Mouse (Mus musculus) kidney, adult 18-20 months (tissue): ENCODE data around the gene Ms4a5.
"Not testable (repeated sequence)": the region's sequence is repeated elsewhere in the genome, so short reads cannot be mapped to it uniquely, and the experiment has no call there.

Experiments used
- DNase-seq: peaks from one replicate; pipeline ENCODE4 v3.0.0; 2021

Gene Ms4a5

GRCm38 (mm10) chr19:11283773-11284172 lies at the start of gene Ms4a5:
Gene Ms4a5 (minus strand): TSS chr19:11283873.
- DNase-seq = no peak

- DNase-seq = no peak
Observed at GRCm38 (mm10) chr19:11321123-11321522, 37.5 kb upstream of the Ms4a5 start.

GRCm38 (mm10) chr19:11316786-11317185 lies 33.1 kb upstream of the Ms4a5 start:
- DNase-seq = no peak

- DNase-seq = no peak
Observed at GRCm38 (mm10) chr19:11314354-11314753, 30.7 kb upstream of the Ms4a5 start, which contains the start of gene Ms4a14. Gene Ms4a14 (minus strand): TSS chr19:11314454.

- DNase-seq = no peak
Observed at GRCm38 (mm10) chr19:11308888-11309287, 25.2 kb upstream of the Ms4a5 start.

- not testable (repeated sequence) for DNase-seq
Observed at GRCm38 (mm10) chr19:11299529-11299928, 15.9 kb upstream of the Ms4a5 start.

GRCm38 (mm10) chr19:11298939-11299338 lies 15.3 kb upstream of the Ms4a5 start:
- DNase-seq = no peak

GRCm38 (mm10) chr19:11293616-11294015 lies 9.9 kb upstream of the Ms4a5 start:
- DNase-seq = not testable (repeated sequence)

- DNase-seq = no peak
Observed at GRCm38 (mm10) chr19:11292990-11293389, 9.3 kb upstream of the Ms4a5 start.

GRCm38 (mm10) chr19:11280223-11280622 lies 3.5 kb downstream of the Ms4a5 start:
- no peak for DNase-seq

GRCm38 (mm10) chr19:11276431-11276830 lies 7.2 kb downstream of the Ms4a5 start:
- no peak for DNase-seq

- DNase-seq = no peak
Observed at GRCm38 (mm10) chr19:11266956-11267355, 16.7 kb downstream of the Ms4a5 start.

GRCm38 (mm10) chr19:11266052-11266845 lies 17.4 kb downstream of the Ms4a5 start, which contains the start of gene Ms4a1:
Gene Ms4a1 (minus strand): TSS chr19:11266241.
- DNase-seq = no peak

GRCm38 (mm10) chr19:11264602-11265185 lies 19.0 kb downstream of the Ms4a5 start:
- no peak for DNase-seq

GRCm38 (mm10) chr19:11263549-11263948 lies 20.1 kb downstream of the Ms4a5 start:
- DNase-seq = no peak

- not testable (repeated sequence) for DNase-seq
Observed at GRCm38 (mm10) chr19:11262932-11263331, 20.7 kb downstream of the Ms4a5 start.

- DNase-seq = no peak
Observed at GRCm38 (mm10) chr19:11261522-11261921, 22.2 kb downstream of the Ms4a5 start.

GRCm38 (mm10) chr19:11244230-11244629 lies 39.4 kb downstream of the Ms4a5 start:
- no peak for DNase-seq

GRCm38 (mm10) chr19:11242560-11242959 lies 41.1 kb downstream of the Ms4a5 start:
- DNase-seq = no peak

- no peak for DNase-seq
Observed at GRCm38 (mm10) chr19:11235820-11236219, 47.9 kb downstream of the Ms4a5 start.

GRCm38 (mm10) chr19:11234921-11235735 lies 48.5 kb downstream of the Ms4a5 start:
- DNase-seq = no peak

GRCm38 (mm10) chr19:11234244-11234643 lies 49.4 kb downstream of the Ms4a5 start:
- no peak for DNase-seq

- DNase-seq = no peak
Observed at GRCm38 (mm10) chr19:11232348-11232747, 51.3 kb downstream of the Ms4a5 start, which contains the start of gene Ms4a12. Gene Ms4a12 (minus strand): TSS chr19:11232448.
